Mouse (Mus musculus) midbrain, embryonic 15.5 days (tissue): Measurements from ENCODE around the gene Gm42688. TPM values are rescaled to one million over a fixed set of nuclear protein-coding genes. Genes with fewer than 3 reads are reported as not detected.

Experiments
- ATAC-seq: fragments of 200-750 bp; cut with Nextera tagmentation; replicated peaks from 2 replicates; pipeline ENCODE4 v1.8.0; 2017; ENCODE audit warnings: moderate TSS enrichment
- H3K27ac ChIP-seq: fragments of 300-500 bp; sonication (generic); 2 replicates; pipeline ENCODE4 v1.5.1; 2015; ENCODE audit warnings: mild to moderate bottlenecking, inconsistent platforms
- H3K27me3 ChIP-seq: fragments of 300-500 bp; sonication (generic); replicated peaks from 2 replicates; pipeline ENCODE4 v1.6.1; 2015; ENCODE audit warnings: inconsistent platforms
- H3K36me3 ChIP-seq: fragments of 300-500 bp; sonication (generic); replicated peaks from 2 replicates; pipeline ENCODE4 v1.6.1; 2015; ENCODE audit warnings: inconsistent platforms
- H3K4me1 ChIP-seq: fragments of 300-500 bp; sonication (generic); 2 replicates; pipeline ENCODE4 v1.6.1; 2015; ENCODE audit warnings: inconsistent platforms
- H3K4me2 ChIP-seq: fragments of 300-500 bp; sonication (generic); 2 replicates; pipeline ENCODE4 v1.6.1; 2015; ENCODE audit warnings: inconsistent platforms, mild to moderate bottlenecking, moderate library complexity
- H3K4me3 ChIP-seq: fragments of 300-500 bp; sonication (generic); 2 replicates; pipeline ENCODE4 v1.5.1; 2015; ENCODE audit warnings: mild to moderate bottlenecking, inconsistent platforms
- H3K9ac ChIP-seq: fragments of 300-500 bp; sonication (generic); 2 replicates; pipeline ENCODE4 v1.6.1; 2015; ENCODE audit warnings: mild to moderate bottlenecking, inconsistent platforms
- H3K9me3 ChIP-seq: fragments of 300-500 bp; sonication (generic); 2 replicates; pipeline ENCODE4 v1.6.1; 2016; ENCODE audit warnings: inconsistent platforms
- WGBS: fragments of 180-500 bp; shearing (Covaris S2); methylation state at CpG from one replicate; pipeline ENCODE4 v1.1.7; 2015; ENCODE audit warnings: mixed read lengths; 5-methylcytosine and 5-hydroxymethylcytosine counted together
- polyA plus RNA-seq: library from polyadenylated mRNA; unstranded; fragments of >200 nt; fragmentation: Nextera tagmentation; extraction: Ambion mirVana; gene quantifications from 2 replicates; pipeline ENCODE4 v1.2.1, GENCODE M21; 2015

Gm42688 gene
- polyA plus RNA-seq, 1 experiment from 2014 or later: 7.4 TPM

GRCm38 (mm10) chr6:83111510-83112136 lies 10.2 kb downstream of the Gm42688 start:
- H3K9me3 ChIP-seq: no peaks in the 10 kb centered on the region
- H3K27ac ChIP-seq: no peak overlapping the region
- 93% methylated on average over 4 of the region's 4 CpGs for WGBS
- H3K4me2 ChIP-seq: no peak overlapping the region
- no peak overlapping the region for H3K4me3 ChIP-seq
- no peak for ATAC-seq
- no peak overlapping the region for H3K9ac ChIP-seq
- no peaks in the 10 kb centered on the region for H3K27me3 ChIP-seq
- H3K36me3 ChIP-seq: no peaks in the 10 kb centered on the region
- H3K4me1 ChIP-seq: peaks cover 45% of the 10 kb centered on the region

- Histone ChIP-seq H3K4me3 (peak within 1 kb of the TSS; percentile 90), H3K4me1 (peaks cover 54% of the 10 kb centered on the region), H3K36me3 (peaks cover 6% of the 10 kb centered on the region; the same call in 1 of the 2 replicates), H3K27ac (peak within 1 kb of the TSS; percentile 85), H3K4me2 (peak within 1 kb of the TSS; percentile 97), H3K27me3 (no peaks in the 10 kb centered on the region), H3K9me3 (no peaks in the 10 kb centered on the region), H3K9ac (peak within 1 kb of the TSS; percentile 84)
- ATAC-seq: peak; percentile 89
- 1% methylated on average over 55 of the region's 58 CpGs for WGBS
These were observed 13.7 kb downstream of the Gm42688 start, which contains the start of gene Mogs for GRCm38 (mm10) chr6:83115011-83115671. Gene Mogs (plus strand): TSS chr6:83115496.

DNA sequence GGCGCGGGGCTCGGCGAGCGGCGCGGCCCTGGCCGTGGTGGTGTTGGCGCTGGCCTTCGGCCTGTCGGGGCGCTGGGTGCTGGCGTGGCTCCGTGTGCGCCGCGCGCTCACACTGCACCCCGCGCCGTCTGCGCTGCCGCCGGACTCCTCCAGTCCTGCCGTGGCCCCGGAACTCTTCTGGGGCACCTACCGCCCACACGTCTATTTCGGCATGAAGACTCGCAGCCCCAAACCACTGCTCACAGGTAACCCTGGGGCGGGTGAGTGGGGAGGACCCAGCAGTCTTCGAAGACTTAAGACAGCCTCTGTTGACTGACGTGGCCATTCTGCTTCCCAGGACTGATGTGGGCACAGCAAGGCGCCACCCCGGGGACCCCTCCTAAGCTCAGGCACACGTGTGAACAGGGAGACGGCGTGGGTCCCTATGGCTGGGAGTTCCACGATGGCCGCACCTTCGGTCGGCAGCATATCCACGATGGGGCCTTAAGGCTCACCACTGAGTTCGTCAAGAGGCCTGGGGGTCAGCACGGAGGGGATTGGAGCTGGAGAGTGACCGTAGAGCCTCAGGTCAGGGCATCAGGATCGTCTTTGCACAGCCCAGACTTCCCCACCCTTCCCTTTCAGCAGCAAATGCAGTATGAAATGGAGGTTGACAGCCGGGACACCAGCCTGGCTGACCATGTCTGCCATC lies 14.4 kb downstream of the Gm42688 start:
- WGBS: 2% methylated on average over 45 of the region's 48 CpGs

GRCm38 (mm10) chr6:83116373-83117164 lies 15.2 kb downstream of the Gm42688 start:
- H3K27me3 ChIP-seq: no peaks in the 10 kb centered on the region
- WGBS: 81% methylated on average over 11 of the region's 11 CpGs
- peak overlapping the region; percentile 90 for H3K4me3 ChIP-seq
- no peak for ATAC-seq
- peak overlapping the region; percentile 97 for H3K4me2 ChIP-seq
- peaks cover 51% of the 10 kb centered on the region for H3K4me1 ChIP-seq
- peak overlapping the region; percentile 84 for H3K9ac ChIP-seq
- H3K36me3 ChIP-seq: peaks cover 6% of the 10 kb centered on the region; the same call in 1 of the 2 replicates
- H3K27ac ChIP-seq: no peak overlapping the region
- H3K9me3 ChIP-seq: no peaks in the 10 kb centered on the region

More for the DNA sequence above, 14.4 kb downstream of the Gm42688 start:
- Histone ChIP-seq H3K4me3 (peak overlapping the region; percentile 90), H3K27ac (peak overlapping the region; percentile 85), H3K9ac (peak overlapping the region; percentile 84), H3K9me3 (no peaks in the 10 kb centered on the region), H3K4me1 (peaks cover 53% of the 10 kb centered on the region), H3K4me2 (peak overlapping the region; percentile 97), H3K36me3 (peaks cover 6% of the 10 kb centered on the region; the same call in 1 of the 2 replicates), H3K27me3 (no peaks in the 10 kb centered on the region)
- peak; percentile 59 for ATAC-seq

GRCm38 (mm10) chr6:83117165-83117438 lies 15.7 kb downstream of the Gm42688 start:
- no peak overlapping the region for H3K9ac ChIP-seq
- peak overlapping the region; percentile 90; the same call in 1 of the 2 replicates for H3K4me3 ChIP-seq
- H3K4me2 ChIP-seq: peak overlapping the region; percentile 97; the same call in 1 of the 2 replicates

GRCm38 (mm10) chr6:83117616-83118015 lies 16.2 kb downstream of the Gm42688 start:
- Histone ChIP-seq H3K27ac (no peak overlapping the region), H3K4me1 (peaks cover 61% of the 10 kb centered on the region), H3K4me3 (no peak overlapping the region), H3K4me2 (no peak overlapping the region), H3K27me3 (no peaks in the 10 kb centered on the region), H3K9ac (no peak overlapping the region), H3K36me3 (peaks cover 6% of the 10 kb centered on the region; the same call in 1 of the 2 replicates), H3K9me3 (no peaks in the 10 kb centered on the region)
- WGBS: 94% methylated on average over 13 of the region's 13 CpGs
- no peak for ATAC-seq

More at GRCm38 (mm10) chr6:83117165-83117438, 15.7 kb downstream of the Gm42688 start:
- ATAC-seq: no peak
- 83% methylated on average over 4 of the region's 4 CpGs for WGBS
- Histone ChIP-seq H3K9me3 (no peaks in the 10 kb centered on the region), H3K27ac (no peak overlapping the region), H3K4me1 (peaks cover 56% of the 10 kb centered on the region), H3K27me3 (no peaks in the 10 kb centered on the region), H3K36me3 (peaks cover 6% of the 10 kb centered on the region; the same call in 1 of the 2 replicates)

DNA sequence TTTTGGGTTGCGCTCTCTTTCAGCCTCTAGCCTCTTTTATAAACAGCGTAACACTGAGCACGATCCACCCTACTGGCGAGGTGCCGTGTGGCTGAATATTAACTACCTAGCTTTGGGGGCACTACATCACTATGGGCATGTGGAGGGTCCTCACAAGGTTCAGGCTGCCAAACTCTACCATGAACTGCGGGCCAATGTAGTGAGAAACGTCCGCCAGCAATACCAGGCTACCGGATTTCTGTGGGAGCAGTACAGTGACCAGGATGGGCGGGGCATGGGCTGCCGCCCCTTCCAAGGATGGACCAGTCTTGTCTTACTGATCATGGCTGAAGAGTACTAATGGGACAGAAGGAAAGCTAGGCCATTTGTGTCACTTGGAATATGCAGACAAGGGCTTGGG lies 17.0 kb downstream of the Gm42688 start:
- H3K27me3 ChIP-seq: no peaks in the 10 kb centered on the region
- WGBS: 88% methylated on average over 11 of the region's 11 CpGs
- H3K27ac ChIP-seq: no peak overlapping the region
- no peak overlapping the region for H3K9ac ChIP-seq
- H3K36me3 ChIP-seq: peaks cover 6% of the 10 kb centered on the region; the same call in 1 of the 2 replicates
- peaks cover 67% of the 10 kb centered on the region for H3K4me1 ChIP-seq
- H3K4me2 ChIP-seq: no peak overlapping the region
- H3K9me3 ChIP-seq: no peaks in the 10 kb centered on the region
- no peak for ATAC-seq
- H3K4me3 ChIP-seq: no peak overlapping the region

- H3K36me3 ChIP-seq: peaks cover 6% of the 10 kb centered on the region; the same call in 1 of the 2 replicates
- H3K4me3 ChIP-seq: no peak overlapping the region
- H3K9ac ChIP-seq: no peak overlapping the region
These were observed 17.7 kb downstream of the Gm42688 start for GRCm38 (mm10) chr6:83118825-83119733.

GRCm38 (mm10) chr6:83119734-83120051 lies 18.3 kb downstream of the Gm42688 start:
- Histone ChIP-seq H3K4me3 (peak overlapping the region; percentile 63), H3K36me3 (peaks cover 6% of the 10 kb centered on the region; the same call in 1 of the 2 replicates), H3K27me3 (no peaks in the 10 kb centered on the region), H3K9ac (peak overlapping the region; percentile 78; the same call in 1 of the 2 replicates), H3K4me2 (peak overlapping the region; percentile 86), H3K4me1 (peaks cover 73% of the 10 kb centered on the region), H3K27ac (peak overlapping the region; percentile 1; the same call in 1 of the 2 replicates), H3K9me3 (no peaks in the 10 kb centered on the region)
- 54% methylated on average over 7 of the region's 7 CpGs for WGBS
- no peak for ATAC-seq

More at GRCm38 (mm10) chr6:83118825-83119733, 17.7 kb downstream of the Gm42688 start:
- ATAC-seq: no peak
- H3K4me1 ChIP-seq: peaks cover 71% of the 10 kb centered on the region
- no peaks in the 10 kb centered on the region for H3K9me3 ChIP-seq
- peak overlapping the region; percentile 86; the same call in 1 of the 2 replicates for H3K4me2 ChIP-seq
- 83% methylated on average over 14 of the region's 14 CpGs for WGBS
- H3K27ac ChIP-seq: no peak overlapping the region
- H3K27me3 ChIP-seq: no peaks in the 10 kb centered on the region

DNA sequence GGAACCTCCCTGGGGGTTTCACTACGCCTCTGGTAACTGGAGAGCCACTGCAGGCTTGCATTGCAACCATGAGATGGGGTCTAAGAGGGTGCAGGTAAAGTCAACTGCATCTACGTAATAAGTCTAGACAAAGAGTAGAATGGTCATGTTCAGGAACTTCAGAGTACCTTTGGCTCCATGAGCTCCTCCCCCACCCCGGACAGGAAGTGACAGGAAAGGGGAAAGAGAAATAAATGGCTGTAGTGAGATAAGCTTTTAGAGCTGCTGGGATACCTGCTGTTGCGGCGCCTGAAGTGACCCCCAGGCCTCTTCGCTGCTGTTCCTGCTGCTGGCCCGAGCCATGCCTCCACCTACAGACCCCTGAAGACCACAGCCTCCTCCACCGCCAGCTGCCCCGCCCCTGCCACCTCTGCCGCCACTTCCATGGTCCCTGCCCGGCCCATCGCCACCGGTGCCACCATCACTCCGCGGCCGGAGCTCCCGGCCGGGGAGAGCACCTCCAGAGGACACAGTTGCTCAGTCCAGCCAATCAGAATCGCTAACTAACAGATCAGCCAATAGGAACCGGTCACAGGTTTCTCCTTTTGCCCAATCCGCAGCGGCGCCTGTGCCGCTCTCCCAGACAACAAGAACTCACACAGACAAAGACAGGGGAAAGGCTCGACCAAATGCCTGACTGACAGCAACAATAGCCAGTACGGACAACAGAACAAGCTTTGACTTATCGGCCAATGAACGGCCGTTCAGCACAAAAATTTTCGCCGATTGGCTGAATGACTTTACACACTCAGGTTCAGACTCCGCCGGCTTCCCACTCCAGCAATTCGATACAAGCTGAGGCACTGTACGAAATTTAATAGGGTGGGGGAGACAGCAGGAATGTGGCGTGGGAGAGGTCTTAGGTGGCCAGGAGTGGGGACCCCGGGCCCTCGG lies 19.8 kb downstream of the Gm42688 start, which contains the start of gene Wbp1:
Wbp1 (minus strand) TSS at position 630 of the 933 bp plus-strand sequence.
- Histone ChIP-seq H3K27me3 (no peaks in the 10 kb centered on the region), H3K9ac (peak within 1 kb of the TSS; percentile 78), H3K27ac (peak within 1 kb of the TSS; percentile 93), H3K4me1 (peaks cover 71% of the 10 kb centered on the region), H3K36me3 (peaks cover 6% of the 10 kb centered on the region; the same call in 1 of the 2 replicates), H3K4me2 (peak within 1 kb of the TSS; percentile 94), H3K4me3 (peak within 1 kb of the TSS; percentile 63), H3K9me3 (no peaks in the 10 kb centered on the region)
- ATAC-seq: peak; percentile 95
- under 1% methylated on average over 38 of the region's 38 CpGs for WGBS
